Mouse (Mus musculus): ENCODE data around the gene Acsl1.

Acsl1 gene

DNA sequence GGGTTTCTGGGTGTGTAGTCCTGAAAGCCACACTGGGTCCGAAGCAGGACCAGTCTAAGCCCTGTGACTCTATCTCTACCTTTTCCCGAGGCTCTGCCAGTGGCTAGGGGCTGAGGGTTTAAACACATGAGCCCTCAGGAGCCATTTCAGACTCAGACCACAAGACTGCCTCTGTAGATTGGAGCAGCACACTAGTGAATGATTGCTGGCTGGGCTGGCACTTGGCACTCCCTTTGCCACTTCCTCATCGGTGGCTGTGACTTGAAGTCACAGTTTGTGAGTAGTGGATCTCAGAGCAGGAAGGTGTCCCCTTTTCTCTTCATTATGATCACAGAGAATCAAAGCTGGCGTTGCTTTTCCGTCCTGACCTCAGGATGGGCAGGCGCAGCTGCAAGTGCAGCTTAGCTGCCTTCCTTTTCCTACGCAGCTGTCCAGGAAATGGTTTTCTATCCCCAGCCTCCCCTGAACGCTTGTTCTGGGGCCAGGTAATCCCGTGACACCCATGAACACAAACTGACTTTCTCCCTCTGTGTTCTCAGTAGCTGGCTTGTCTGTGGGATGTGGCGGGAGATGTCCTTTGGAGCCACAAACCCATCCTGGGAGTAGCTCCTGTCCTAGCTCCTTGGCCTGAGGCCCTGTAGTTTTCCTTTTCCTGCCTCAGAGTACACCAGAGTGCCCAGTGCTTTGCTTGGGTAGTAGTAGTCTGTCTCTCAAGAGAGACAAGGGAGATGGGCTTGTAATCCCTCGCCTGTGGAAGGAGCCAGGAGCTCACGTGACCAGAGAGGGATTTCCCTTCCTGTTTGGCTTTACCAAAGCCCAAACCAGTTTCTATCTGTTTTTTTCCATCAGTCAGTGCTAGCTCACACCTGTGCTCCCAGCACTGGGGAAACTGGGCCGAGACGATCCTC, 37.9 kb downstream of the Acsl1 start:
- DNase-seq = peak; percentile 40 to 42

DNA sequence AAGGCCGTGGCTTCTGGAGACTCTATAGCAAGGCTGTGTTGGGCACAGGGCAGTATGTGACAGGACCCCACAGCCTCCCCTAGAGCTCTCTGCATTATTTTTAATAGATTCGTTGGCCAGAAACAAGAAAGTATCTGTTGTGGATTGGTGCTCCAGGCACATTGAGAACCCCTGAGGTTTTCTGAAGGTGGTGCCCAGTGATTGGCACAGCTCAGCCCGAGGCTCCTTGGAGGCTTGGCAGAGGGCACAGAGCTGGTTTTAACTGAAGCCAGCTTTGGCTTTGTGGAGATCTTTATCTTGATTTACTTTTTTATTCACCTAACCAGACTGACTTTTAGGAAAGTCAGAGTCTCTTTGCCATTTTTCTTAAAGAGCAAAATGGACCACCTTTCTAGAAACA, 38.6 kb downstream of the Acsl1 start:
- DNase-seq = peak; percentile 49 to 58

GRCm38 (mm10) chr8:46511336-46511735, 40.5 kb downstream of the Acsl1 start:
- no peak for DNase-seq

DNA sequence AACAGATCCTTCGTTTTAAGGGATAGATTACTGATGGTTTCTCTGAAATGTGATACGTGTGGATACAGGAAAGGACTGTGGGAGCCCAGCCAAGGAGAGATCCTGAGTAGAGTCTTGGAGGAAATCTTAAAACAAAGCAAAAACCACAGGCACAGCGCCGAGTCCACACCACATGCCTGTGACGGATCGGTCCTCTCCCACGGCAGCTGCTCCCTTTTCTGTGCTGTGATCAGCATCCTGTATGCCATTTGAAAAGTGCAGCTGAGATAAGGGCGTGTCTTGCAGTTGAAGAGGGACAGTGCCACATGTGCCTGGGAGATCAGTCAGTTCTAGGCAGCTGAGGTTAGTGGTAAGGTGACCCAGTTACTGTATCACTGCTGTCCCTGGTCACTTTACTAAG, 41.7 kb downstream of the Acsl1 start:
- no peak for DNase-seq

GRCm38 (mm10) chr8:46514027-46514426, 43.2 kb downstream of the Acsl1 start:
- DNase-seq = no peak

- DNase-seq = no peak
Measured at GRCm38 (mm10) chr8:46520667-46521066, 49.8 kb downstream of the Acsl1 start.

DNA sequence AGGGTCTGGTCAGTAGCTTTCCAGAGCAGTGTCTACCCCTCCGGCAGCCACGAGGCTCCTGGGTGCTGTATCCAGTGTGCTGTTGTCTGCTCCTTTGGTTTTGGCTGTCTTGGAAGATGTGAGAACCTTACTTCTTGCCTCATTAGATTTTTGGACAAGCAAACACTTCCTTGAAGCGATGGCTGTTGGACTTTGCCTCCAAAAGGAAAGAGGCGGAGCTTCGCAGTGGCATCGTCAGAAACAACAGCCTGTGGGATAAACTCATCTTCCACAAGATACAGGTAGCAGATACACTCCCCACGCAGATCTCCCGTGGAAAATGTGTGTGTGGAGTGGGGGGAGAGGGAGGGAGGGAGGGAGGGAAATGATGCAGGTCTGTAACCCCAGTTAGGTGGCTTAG, 55.3 kb downstream of the Acsl1 start:
- no peak for DNase-seq

GRCm38 (mm10) chr8:46526821-46527220, 56.0 kb downstream of the Acsl1 start:
- peak; percentile 69 to 72 for DNase-seq

- DNase-seq = no peak
Measured at GRCm38 (mm10) chr8:46529508-46529907, 58.7 kb downstream of the Acsl1 start.

DNA sequence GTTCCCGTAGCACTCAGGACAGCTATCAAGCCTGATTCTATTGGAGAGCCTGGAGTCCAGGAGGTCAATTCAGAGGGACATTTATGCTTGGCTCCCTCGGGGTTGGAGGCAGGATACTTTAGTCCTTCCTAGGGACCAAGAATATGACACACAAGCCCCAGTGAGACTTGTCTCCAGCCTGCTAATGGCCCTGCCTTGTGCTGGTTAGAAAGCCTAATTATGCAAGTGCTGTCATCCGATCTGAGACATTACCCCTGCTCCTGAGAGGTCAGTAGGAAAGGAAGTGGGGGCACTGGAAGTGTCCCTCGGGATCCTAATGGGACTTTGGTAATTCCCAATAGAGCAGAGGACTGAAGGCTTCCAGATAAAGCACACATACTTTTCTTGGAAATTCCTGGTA, 59.7 kb downstream of the Acsl1 start:
- DNase-seq = no peak

DNA sequence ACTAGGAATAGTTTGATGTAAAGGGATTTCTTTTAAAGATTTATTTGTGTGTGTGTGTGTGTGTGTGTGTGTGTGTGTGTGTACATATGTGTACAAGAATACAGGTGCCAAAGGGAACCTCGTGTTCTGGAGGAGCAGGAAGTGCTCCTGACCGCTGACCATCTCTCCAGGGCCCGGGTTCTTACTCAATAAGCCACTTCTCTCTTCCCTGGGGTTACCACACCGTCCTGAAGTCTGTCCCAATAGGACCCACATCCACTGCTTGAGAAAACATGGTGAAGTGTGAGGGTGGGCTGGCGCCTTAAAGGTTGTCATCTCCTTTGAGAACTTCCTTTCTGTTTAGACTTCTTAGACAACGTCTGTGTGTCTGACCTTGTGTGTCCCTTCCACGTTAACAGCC, 63.1 kb downstream of the Acsl1 start:
- DNase-seq = no peak

GRCm38 (mm10) chr8:46539701-46540100, 68.9 kb downstream of the Acsl1 start:
- peak; percentile 81 to 86 for DNase-seq

DNA sequence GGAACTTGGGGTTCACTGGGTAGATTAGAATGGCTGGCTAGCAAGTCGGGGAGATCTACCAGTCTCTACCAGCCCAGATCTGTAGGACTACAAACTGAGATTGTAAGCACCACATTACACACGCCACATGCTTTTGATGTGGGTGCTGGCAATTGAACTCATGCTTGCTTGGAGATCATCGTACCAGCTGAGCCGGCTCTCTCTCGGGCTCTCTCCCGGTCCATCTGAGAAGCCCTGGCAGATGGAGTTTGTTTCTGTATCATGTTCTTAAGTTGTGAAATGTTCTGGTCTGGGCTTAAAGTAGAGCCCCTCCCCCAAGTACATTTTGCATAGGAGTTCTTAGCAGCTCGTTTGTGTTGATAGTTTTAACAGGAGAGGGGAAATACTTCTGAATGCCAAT, 72.4 kb downstream of the Acsl1 start:
- DNase-seq = no peak

- DNase-seq = peak; percentile 29 to 41
Measured at GRCm38 (mm10) chr8:46543662-46544061, 72.8 kb downstream of the Acsl1 start.

- no peak for DNase-seq
Measured at GRCm38 (mm10) chr8:46545854-46546253, 75.0 kb downstream of the Acsl1 start.

DNA sequence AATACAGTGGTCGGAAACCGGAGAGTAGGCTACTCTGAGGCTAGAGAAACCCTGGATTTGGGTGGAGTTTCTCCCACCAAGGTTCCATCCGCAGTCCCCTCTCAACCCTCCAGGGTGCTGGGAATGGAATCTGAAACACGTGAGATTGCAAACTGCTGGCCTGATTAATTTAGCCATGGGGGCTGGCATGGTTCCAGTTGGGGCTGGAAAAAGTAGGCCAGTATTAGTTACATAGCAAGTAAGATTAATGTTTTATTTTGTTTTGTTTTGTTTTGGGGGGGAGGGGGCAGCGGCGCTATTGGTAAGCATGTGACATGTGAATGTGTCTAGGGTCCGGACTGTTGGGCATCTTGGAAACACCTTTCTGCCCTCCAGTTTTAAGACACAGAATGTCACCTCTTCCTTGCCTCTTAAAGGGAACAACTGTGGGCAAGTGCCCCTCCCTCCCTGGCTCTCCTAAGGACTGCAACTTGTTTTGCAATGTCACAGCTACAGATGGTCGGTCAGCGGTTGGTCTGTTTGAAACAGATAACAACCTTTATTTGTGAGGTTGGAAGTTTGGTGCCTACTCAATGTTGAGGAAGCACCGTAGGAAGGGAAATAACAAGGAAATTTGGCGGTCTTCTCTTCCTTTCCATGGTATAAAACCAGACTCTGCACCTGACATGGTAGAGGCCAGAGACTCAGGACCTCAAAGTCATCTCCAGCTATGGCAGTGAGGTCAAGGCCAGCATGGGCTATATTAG, 75.8 kb downstream of the Acsl1 start:
- peak; percentile 38 to 47 for DNase-seq

- peak; percentile 74 to 83 for DNase-seq
Measured at GRCm38 (mm10) chr8:46547245-46547644, 76.4 kb downstream of the Acsl1 start.

- no peak for DNase-seq
Measured at GRCm38 (mm10) chr8:46550058-46550457, 79.2 kb downstream of the Acsl1 start.

- DNase-seq = peak in 1 of 2 experiments; percentile 27
Measured at GRCm38 (mm10) chr8:46551029-46551428, 80.2 kb downstream of the Acsl1 start.

- peak; percentile 100 for DNase-seq
Measured at GRCm38 (mm10) chr8:46551615-46552440, 81.0 kb downstream of the Acsl1 start, which contains the start of gene Cenpu. Cenpu (plus strand) TSS chr8:46552028.

DNA sequence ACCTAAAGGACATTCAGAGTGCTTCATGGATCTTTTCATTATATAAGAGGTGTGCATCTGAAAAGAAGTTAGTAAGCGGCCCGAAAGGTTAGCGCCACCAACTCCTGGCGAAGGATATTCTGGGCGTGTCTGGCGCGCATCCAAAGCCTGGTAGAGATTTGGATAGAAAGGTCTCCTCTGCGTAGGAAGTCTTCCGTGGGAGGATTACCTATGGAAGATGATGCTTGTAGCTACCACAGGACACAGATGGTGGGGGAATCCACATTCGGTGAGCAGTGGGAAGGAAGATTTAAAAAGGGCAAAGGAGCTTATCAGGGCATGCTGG, 81.6 kb downstream of the Acsl1 start:
- DNase-seq = peak; percentile 62 to 63

DNA sequence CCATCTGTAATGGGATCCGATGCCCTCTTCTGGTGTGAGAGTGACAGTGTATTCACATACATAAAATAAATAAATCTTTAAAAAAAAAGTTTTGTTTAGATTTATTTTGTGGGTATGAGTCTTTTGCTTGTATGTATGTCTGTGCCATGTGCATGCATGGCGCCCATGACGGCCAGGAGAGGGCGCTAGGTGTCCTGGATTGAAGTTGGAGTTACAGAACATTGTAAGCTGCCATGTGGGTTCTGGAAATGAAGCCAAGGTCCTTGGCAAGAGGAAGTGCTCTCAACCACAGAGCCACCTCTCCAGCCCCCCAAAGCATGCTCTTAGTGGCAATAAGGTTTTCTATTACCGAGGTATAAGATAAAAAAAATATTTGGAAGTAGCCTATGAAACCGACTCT, 88.6 kb downstream of the Acsl1 start:
- peak; percentile 84 for DNase-seq

- no peak for DNase-seq
Measured at GRCm38 (mm10) chr8:46562333-46562732, 91.5 kb downstream of the Acsl1 start.

Measured in cerebellum, postnatal 10 days (tissue).